Mouse (Mus musculus) olfactory bulb, adult 2 months (tissue): Measurements from ENCODE around the gene Nap1l4. TPM values are rescaled to one million over a fixed set of nuclear protein-coding genes. Genes with fewer than 3 reads are reported as not detected.

Source experiments
- H3K27ac ChIP-seq: fragments of 200-500 bp; 2 replicates; pipeline ENCODE4 v1.5.1; 2012; ENCODE audit warnings: low read depth, low read length; ENCODE audit not compliant: insufficient read depth
- H3K4me1 ChIP-seq: fragments of 200-500 bp; 2 replicates; pipeline ENCODE4 v1.6.1; 2012; ENCODE audit warnings: low read length; ENCODE audit not compliant: control insufficient read depth, insufficient read depth
- H3K4me3 ChIP-seq: fragments of 200-500 bp; 2 replicates; pipeline ENCODE4 v1.5.1; 2012; ENCODE audit warnings: mild to moderate bottlenecking, low read depth, low read length, moderate library complexity; ENCODE audit not compliant: insufficient read depth
- CTCF ChIP-seq: fragments of 200-500 bp; IDR thresholded peaks from 2 replicates; pipeline ENCODE4 v1.5.1; 2012; ENCODE audit warnings: low read depth, mild to moderate bottlenecking, low read length, moderate library complexity; ENCODE audit not compliant: insufficient read depth
- POLR2A ChIP-seq: fragments of 200-500 bp; IDR thresholded peaks from 2 replicates; pipeline ENCODE4 v1.6.1; 2012; ENCODE audit warnings: mild to moderate bottlenecking, low read depth, low read length, moderate library complexity; ENCODE audit not compliant: insufficient read depth
- WGBS: fragments of 180-500 bp; shearing (Covaris S2); methylation state at CpG from one replicate; pipeline ENCODE4 v1.1.7; 2018; 5-methylcytosine and 5-hydroxymethylcytosine counted together
- polyA plus RNA-seq: library from polyadenylated mRNA; stranded (reverse); fragments of >200 nt; gene quantifications from 2 replicates; pipeline ENCODE4 v1.2.4, GENCODE M21; 2012; ENCODE audit warnings: low replicate concordance; ENCODE audit not compliant: missing spikeins, insufficient read depth, insufficient read length

Nap1l4 gene
- polyA plus RNA-seq, 1 experiment: not detected

- Histone ChIP-seq H3K27ac (no peak overlapping the region), H3K4me3 (no peak overlapping the region), H3K4me1 (peaks cover 19% of the 10 kb centered on the region)
- 72% methylated on average over 7 of the region's 7 CpGs for WGBS
- TF ChIP-seq POLR2A (no peak), CTCF (no peak)
These were observed 42.6 kb downstream of the Nap1l4 start for GRCm38 (mm10) chr7:143506271-143506670.

GRCm38 (mm10) chr7:143505823-143506222, 43.1 kb downstream of the Nap1l4 start:
- Histone ChIP-seq H3K4me1 (peaks cover 18% of the 10 kb centered on the region), H3K4me3 (no peak overlapping the region), H3K27ac (no peak overlapping the region)
- no peak for TF ChIP-seq POLR2A
- 0 out of 2 replicates have a peak, but pooled peaks have one; percentile 20 for TF ChIP-seq CTCF
- 31% methylated on average over 11 of the region's 11 CpGs for WGBS

GRCm38 (mm10) chr7:143505411-143505810, 43.5 kb downstream of the Nap1l4 start:
- no peak overlapping the region for H3K4me3 ChIP-seq
- 82% methylated on average over 2 of the region's 2 CpGs for WGBS
- H3K4me1 ChIP-seq: peaks cover 15% of the 10 kb centered on the region
- no peak for TF ChIP-seq POLR2A
- no peak for TF ChIP-seq CTCF
- no peak overlapping the region for H3K27ac ChIP-seq

GRCm38 (mm10) chr7:143503926-143504325, 45.0 kb downstream of the Nap1l4 start:
- WGBS: 95% methylated on average over 6 of the region's 6 CpGs
- Histone ChIP-seq H3K4me1 (peaks cover 15% of the 10 kb centered on the region), H3K27ac (no peak overlapping the region), H3K4me3 (no peak overlapping the region)
- no peak for TF ChIP-seq POLR2A
- no peak for TF ChIP-seq CTCF

GRCm38 (mm10) chr7:143502418-143503200, 46.3 kb downstream of the Nap1l4 start, which contains the start of gene Phlda2:
Phlda2 (minus strand) TSS chr7:143503150.
- 5% methylated on average over 51 of the region's 51 CpGs for WGBS
- peak within 1 kb of the TSS; percentile 25 for H3K4me3 ChIP-seq
- no peak for TF ChIP-seq CTCF
- no peak for TF ChIP-seq POLR2A
- H3K27ac ChIP-seq: no peak within 1 kb of the TSS
- H3K4me1 ChIP-seq: peaks cover 15% of the 10 kb centered on the region

- peaks cover 15% of the 10 kb centered on the region for H3K4me1 ChIP-seq
- no peak overlapping the region for H3K27ac ChIP-seq
- 3% methylated on average over 55 of the region's 55 CpGs for WGBS
- peak overlapping the region; percentile 25 for H3K4me3 ChIP-seq
- TF ChIP-seq CTCF (no peak), POLR2A (no peak)
These were observed 47.1 kb downstream of the Nap1l4 start for GRCm38 (mm10) chr7:143501643-143502417.

- 66% methylated on average over 2 of the region's 2 CpGs for WGBS
- TF ChIP-seq POLR2A: no peak
- no peak for TF ChIP-seq CTCF
- Histone ChIP-seq H3K4me1 (peaks cover 15% of the 10 kb centered on the region), H3K4me3 (no peak overlapping the region), H3K27ac (no peak overlapping the region)
These were observed 48.0 kb downstream of the Nap1l4 start for GRCm38 (mm10) chr7:143500912-143501311.

- H3K4me1 ChIP-seq: peaks cover 15% of the 10 kb centered on the region
- WGBS: 94% methylated on average over 4 of the region's 4 CpGs
- H3K27ac ChIP-seq: no peak overlapping the region
- no peak for TF ChIP-seq CTCF
- TF ChIP-seq POLR2A: no peak
- no peak overlapping the region for H3K4me3 ChIP-seq
These were observed 50.3 kb downstream of the Nap1l4 start for GRCm38 (mm10) chr7:143498584-143498983.

- H3K27ac ChIP-seq: no peak overlapping the region
- H3K4me3 ChIP-seq: no peak overlapping the region
- no peaks in the 10 kb centered on the region for H3K4me1 ChIP-seq
- no peak for TF ChIP-seq POLR2A
- no peak for TF ChIP-seq CTCF
- WGBS: 80% methylated on average over 8 of the region's 8 CpGs
These were observed 53.6 kb downstream of the Nap1l4 start for GRCm38 (mm10) chr7:143495104-143495961.
